Mouse (Mus musculus) left cerebral cortex, postnatal 36 days (tissue): ENCODE data around the gene Ttc24. TPM values are rescaled to one million over a fixed set of nuclear protein-coding genes. Genes with fewer than 3 reads are reported as not detected.

ENCODE experiments used
- DNase-seq, 2 experiments: peaks; one replicate each; pipeline ENCODE4 v3.0.0; 2021 to 2022; ENCODE audit warnings: low spot score in 2 of 2, mixed read lengths in 1 of 2
- intact Hi-C: fragments of 180-260 bp; cut with DNase I; formaldehyde crosslinking; loops from one replicate; pipeline ENCODE4 v1.15.1; 2025
- total RNA-seq, 2 experiments: library from RNA; stranded (reverse); gene quantifications; 2 replicates each; pipeline ENCODE4 v1.2.3; 2021

Gene Ttc24
- total RNA-seq, 2 experiments from 2014 or later = not detected

DNA sequence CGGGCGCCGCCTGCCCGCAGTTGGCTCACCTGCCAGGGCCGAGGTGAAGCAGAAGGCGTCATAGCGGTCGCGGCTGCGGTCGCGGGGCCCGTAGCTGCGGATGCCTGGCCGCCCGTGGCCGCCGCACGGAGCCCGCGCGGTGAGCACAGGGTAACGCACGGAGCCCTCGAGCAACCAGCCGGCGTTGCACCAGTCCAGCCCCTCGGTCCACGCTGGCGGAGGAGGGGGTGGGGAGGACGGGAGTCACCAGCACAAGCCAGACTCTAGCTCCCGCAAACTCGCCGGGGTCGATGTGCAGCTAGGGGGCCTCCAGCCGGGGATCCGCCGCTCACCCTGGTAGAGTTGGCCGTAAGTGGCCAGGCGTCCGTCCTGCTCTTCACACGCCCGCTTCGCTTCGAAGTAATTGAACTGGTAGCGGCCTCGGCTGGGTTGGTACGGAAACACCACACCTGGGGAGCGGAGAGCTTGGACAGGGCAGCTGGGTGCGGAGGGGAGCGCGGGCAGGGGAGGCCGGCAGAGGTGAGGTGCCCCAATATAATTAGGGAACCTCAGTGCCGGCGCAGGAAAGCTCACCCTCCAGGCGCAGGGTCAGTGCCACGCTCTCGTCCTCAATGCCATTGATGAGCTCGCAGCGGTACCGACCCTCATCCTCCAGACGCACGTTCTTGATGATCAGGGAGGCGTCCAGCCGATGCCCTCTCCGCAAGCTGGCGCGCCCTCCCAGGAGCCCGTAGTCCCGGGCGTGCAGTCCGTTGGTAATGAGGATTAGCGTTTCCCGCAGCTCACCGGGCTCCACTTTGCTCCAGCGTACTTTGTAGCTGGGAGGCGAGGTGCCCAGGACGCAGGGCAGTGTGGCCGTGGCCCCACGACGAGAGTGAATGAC is 54.7 kb downstream of the Ttc24 start:
- DNase-seq = no peak
- intact Hi-C loops = no loop called here

DNA sequence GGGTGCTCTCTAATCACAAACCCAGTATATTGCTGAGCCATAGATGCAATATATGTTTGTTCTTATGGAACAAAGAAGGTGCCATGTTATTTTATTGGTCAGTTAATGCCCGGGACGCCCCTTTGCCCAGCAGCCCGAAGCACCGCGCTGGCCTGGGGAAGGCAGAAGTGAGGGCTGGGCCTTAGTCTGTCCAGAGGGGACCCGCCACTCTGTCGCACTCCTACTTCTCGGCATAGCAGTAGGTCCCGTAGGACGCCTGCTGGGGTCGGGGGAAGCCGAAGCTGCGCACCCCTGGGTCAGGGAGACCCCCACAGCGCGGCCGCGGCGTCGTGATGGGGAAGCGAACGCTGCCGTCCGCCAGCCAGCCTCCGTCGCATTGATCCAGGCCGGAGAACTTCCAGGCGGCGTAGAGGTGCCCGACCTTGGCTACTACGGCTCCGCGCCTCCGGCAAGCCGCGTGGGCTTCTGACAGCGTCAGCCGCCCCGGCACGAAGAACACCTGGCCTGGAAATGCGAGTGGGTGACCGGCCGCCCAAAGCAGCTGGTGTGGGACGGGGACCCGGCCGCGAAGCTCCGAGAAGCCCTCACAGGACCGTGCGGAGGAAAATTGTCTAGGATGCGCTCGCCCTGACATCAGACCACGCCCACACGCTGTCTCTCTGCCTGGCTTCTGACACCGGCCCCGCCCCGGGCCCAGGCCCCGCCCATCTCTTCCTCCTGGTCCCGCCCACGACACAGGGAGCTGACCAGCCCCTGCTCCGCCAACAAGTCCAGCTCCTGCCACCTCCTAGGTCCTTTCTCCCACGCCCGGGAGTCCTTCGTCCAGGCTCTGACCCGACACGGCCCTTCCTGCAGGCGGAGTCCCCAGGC is 55.5 kb downstream of the Ttc24 start:
- DNase-seq = peak; percentile 62 to 76
- intact Hi-C loops = no loop called here

Other genes with a start within 250 kb of the Ttc24 start
- not detected for gene Sh2d2a, start 231.5 kb downstream of the Ttc24 start, total RNA-seq
- 10 to 100 TPM; 59.8 to 63.6 TPM for gene Prcc, start 192.7 kb downstream of the Ttc24 start, total RNA-seq
- gene Hdgf, start 172.0 kb downstream of the Ttc24 start, total RNA-seq = 100 to 1,000 TPM; 150 to 153 TPM
- 10 to 100 TPM; 44.6 to 54.9 TPM for gene Mrpl24, start 158.8 kb downstream of the Ttc24 start, total RNA-seq
- 10 to 100 TPM; 12.9 to 14.3 TPM for gene Isg20l2, start 148.0 kb downstream of the Ttc24 start, total RNA-seq
- gene Rrnad1, start 147.6 kb downstream of the Ttc24 start, total RNA-seq = 10 to 100 TPM; 16.4 to 23.9 TPM
- 1 to 10 TPM; 3.4 to 6.0 TPM for gene Crabp2, start 129.6 kb downstream of the Ttc24 start, total RNA-seq
- gene Nes, start 107.2 kb downstream of the Ttc24 start, total RNA-seq = 1 to 10 TPM; 4.6 to 6.2 TPM
- gene Bcan, start 78.1 kb downstream of the Ttc24 start, total RNA-seq = 100 to 1,000 TPM; 251 to 278 TPM
- gene Hapln2, start 50.7 kb downstream of the Ttc24 start, total RNA-seq = 10 to 100 TPM; 14.5 to 15.4 TPM
- gene Gpatch4, start 35.2 kb downstream of the Ttc24 start, total RNA-seq = 10 to 100 TPM; 14.9 to 17.5 TPM
- 10 to 100 TPM; 61.7 to 74.4 TPM for gene Naxe, start 19.8 kb downstream of the Ttc24 start, total RNA-seq
- 1 to 10 TPM in 1 of 2 experiments, under 1 TPM in 1; 0.23 to 1.1 TPM for gene Iqgap3, start 3.7 kb upstream of the Ttc24 start, total RNA-seq
- gene Mef2d, start 64.1 kb upstream of the Ttc24 start, total RNA-seq = 100 to 1,000 TPM; 203 to 231 TPM
- not detected for gene Rhbg, start 176.4 kb upstream of the Ttc24 start, total RNA-seq
- under 1 TPM; 0.45 to 0.52 TPM for gene Gm38392, start 208.9 kb upstream of the Ttc24 start, total RNA-seq
- gene Tsacc, start 218.7 kb upstream of the Ttc24 start, total RNA-seq = 1 to 10 TPM; 2.3 to 6.0 TPM
- gene Cct3, start 218.8 kb upstream of the Ttc24 start, total RNA-seq = 100 to 1,000 TPM; 170 TPM
- gene Glmp, start 246.7 kb upstream of the Ttc24 start, total RNA-seq = 100 to 1,000 TPM in 1 of 2 experiments, 10 to 100 TPM in 1; 90.8 to 101 TPM